Mouse (Mus musculus) erythroblast, embryonic 14.5 days (primary cell): ENCODE measurements around the gene Rab4b. TPM values are rescaled to one million over a fixed set of nuclear protein-coding genes. Genes with fewer than 3 reads are reported as not detected.

Source experiments
- H3K27me3 ChIP-seq: 2 replicates; pipeline ENCODE4 v1.6.1; 2012; ENCODE audit warnings: inconsistent platforms; ENCODE audit not compliant: control insufficient read depth
- H3K36me3 ChIP-seq: 2 replicates; pipeline ENCODE4 v1.6.1; 2012; ENCODE audit warnings: mild to moderate bottlenecking, inconsistent platforms; ENCODE audit not compliant: control insufficient read depth
- H3K4me1 ChIP-seq: 2 replicates; pipeline ENCODE4 v1.6.1; 2012; ENCODE audit warnings: inconsistent platforms; ENCODE audit not compliant: control insufficient read depth
- H3K4me3 ChIP-seq: replicated peaks from 2 replicates; pipeline ENCODE3; 2012; ENCODE audit warnings: moderate library complexity, mild to moderate bottlenecking, inconsistent platforms
- H3K9me3 ChIP-seq: 2 replicates; pipeline ENCODE4 v1.6.1; 2012; ENCODE audit warnings: low read length, inconsistent platforms, mixed read lengths; ENCODE audit not compliant: control insufficient read depth
- GATA1 ChIP-seq: IDR thresholded peaks from 2 replicates; pipeline ENCODE4 v1.6.1; 2012; ENCODE audit warnings: low read length, inconsistent platforms, mixed read lengths
- TAL1 ChIP-seq: IDR thresholded peaks from 3 replicates; pipeline ENCODE4 v1.6.1; 2012; ENCODE audit warnings: low read length, inconsistent platforms, mixed read lengths
- polyA plus RNA-seq: library from polyadenylated mRNA; stranded (reverse); fragments of >175 nt; gene quantifications from 2 replicates; pipeline ENCODE4 v1.2.3, GENCODE M21; 2012

Gene Rab4b
- polyA plus RNA-seq, 1 experiment, result 13.5 TPM

DNA sequence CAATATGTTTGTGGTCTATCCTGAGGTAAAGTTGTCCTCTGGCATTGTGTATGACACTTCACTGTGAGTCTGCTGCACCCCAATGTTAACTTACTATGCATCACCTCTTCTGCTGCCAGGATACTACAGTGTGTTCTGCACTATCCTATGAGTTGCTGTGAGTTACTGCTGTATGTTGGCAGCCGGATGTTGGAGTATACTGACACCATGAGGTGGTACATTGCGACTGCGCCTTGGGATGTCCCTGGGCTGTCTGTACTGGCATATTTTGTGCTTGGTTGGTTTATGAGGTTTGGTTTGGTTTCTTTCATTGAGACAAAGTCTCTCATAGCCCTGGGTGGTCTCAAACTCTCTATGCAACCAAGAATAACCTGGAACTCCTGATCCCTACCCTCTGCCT, 50.5 kb downstream of the Rab4b start:
- no peak for TF ChIP-seq TAL1
- TF ChIP-seq GATA1, result no peak

DNA sequence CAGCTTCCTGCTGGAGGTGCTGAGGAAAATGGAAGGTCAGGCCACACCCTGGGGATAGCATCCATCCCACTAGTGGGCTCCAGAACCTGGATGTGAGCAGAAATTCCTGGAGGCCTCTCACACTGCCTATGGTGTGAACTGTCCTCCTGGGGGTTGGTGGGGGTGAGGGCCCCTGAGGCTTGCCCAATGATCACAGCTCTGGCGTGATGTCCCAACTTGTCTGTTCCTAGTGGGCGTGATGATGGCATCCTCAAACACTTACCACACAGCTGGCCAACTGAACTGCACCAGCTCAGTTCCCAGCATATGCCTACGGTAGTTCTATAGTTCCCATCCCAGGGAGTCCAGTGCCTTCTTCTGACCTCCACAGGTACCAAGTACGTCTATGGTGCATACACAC, 53.7 kb downstream of the Rab4b start:
- TF ChIP-seq GATA1, result no peak
- no peaks in the 10 kb centered on the region for H3K27me3 ChIP-seq

More for the DNA sequence above, 50.5 kb downstream of the Rab4b start:
- Histone ChIP-seq H3K27me3 (no peaks in the 10 kb centered on the region), H3K4me1 (no peaks in the 10 kb centered on the region; the same call in 1 of the 2 replicates), H3K4me3 (no peak overlapping the region), H3K36me3 (no peaks in the 10 kb centered on the region), H3K9me3 (peaks cover 2% of the 10 kb centered on the region; the same call in 1 of the 2 replicates)

GRCm38 (mm10) chr7:27124305-27124832, 54.3 kb downstream of the Rab4b start:
- TF ChIP-seq TAL1, result no peak
- no peak for TF ChIP-seq GATA1
- H3K36me3 ChIP-seq, result no peaks in the 10 kb centered on the region
- no peaks in the 10 kb centered on the region for H3K27me3 ChIP-seq
- no peak overlapping the region for H3K4me3 ChIP-seq
- H3K9me3 ChIP-seq, result no peaks in the 10 kb centered on the region
- no peaks in the 10 kb centered on the region for H3K4me1 ChIP-seq

More for the DNA sequence above, 53.7 kb downstream of the Rab4b start:
- Histone ChIP-seq H3K9me3 (no peaks in the 10 kb centered on the region), H3K4me1 (no peaks in the 10 kb centered on the region), H3K36me3 (no peaks in the 10 kb centered on the region), H3K4me3 (no peak overlapping the region)

DNA sequence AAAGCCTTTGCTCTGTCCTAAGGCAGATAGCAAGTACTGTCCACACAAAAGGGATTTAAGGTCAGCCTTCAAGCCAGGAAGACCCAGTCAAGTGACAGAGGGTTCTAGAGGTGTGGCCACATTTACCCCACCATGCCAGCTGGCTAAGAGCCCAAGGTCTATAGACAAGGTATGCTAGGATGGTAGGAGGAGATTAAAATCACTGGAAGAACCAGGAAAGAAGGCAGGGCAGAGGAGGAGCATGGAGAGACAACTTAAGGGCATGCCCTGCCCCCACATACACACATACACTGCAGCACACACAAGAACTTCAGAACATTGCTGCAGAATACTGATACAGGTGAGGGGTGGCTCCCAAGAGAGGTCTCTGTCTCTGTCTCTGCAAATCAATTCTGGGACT, 59.0 kb downstream of the Rab4b start, which contains the start of gene Cyp2f2:
TSS of gene Cyp2f2 (plus strand) at position 234 of the 400 bp plus-strand sequence.
- H3K4me3 ChIP-seq, result no peak within 1 kb of the TSS
- no peak for TF ChIP-seq TAL1
- no peak for TF ChIP-seq GATA1

More for the DNA sequence above, 59.0 kb downstream of the Rab4b start, which contains the start of gene Cyp2f2:
- H3K36me3 ChIP-seq, result no peaks in the 10 kb centered on the region
- H3K4me1 ChIP-seq, result no peaks in the 10 kb centered on the region
- H3K27me3 ChIP-seq, result no peaks in the 10 kb centered on the region
- no peaks in the 10 kb centered on the region for H3K9me3 ChIP-seq

Other genes with a start within 250 kb of the Rab4b start
- gene Cyp2a22, start 239.5 kb downstream of the Rab4b start, polyA plus RNA-seq, result 0.02 TPM in 1 of 2 replicates, not detected in the other
- gene Cyp2a12, start 149.8 kb downstream of the Rab4b start, polyA plus RNA-seq, result not detected in 2 replicates
- not detected in 2 replicates for gene Cyp2f2, start 59.0 kb downstream of the Rab4b start, polyA plus RNA-seq
- gene Cyp2t4, start 25.2 kb downstream of the Rab4b start, polyA plus RNA-seq, result not detected in 2 replicates
- gene Egln2, start 12.1 kb downstream of the Rab4b start, polyA plus RNA-seq, result 4.2 and 5.2 TPM in 2 replicates
- gene Gm21983, start 2.2 kb upstream of the Rab4b start, polyA plus RNA-seq, result 0.07 TPM in 1 of 2 replicates, not detected in the other
- gene Mia, start 2.3 kb upstream of the Rab4b start, polyA plus RNA-seq, result not detected in 2 replicates
- 0.16 and 0.19 TPM in 2 replicates for gene BC024978, start 16.9 kb upstream of the Rab4b start, polyA plus RNA-seq
- 33.0 and 34.3 TPM in 2 replicates for gene Snrpa, start 17.4 kb upstream of the Rab4b start, polyA plus RNA-seq
- 0.12 TPM in 2 replicates for gene Itpkc, start 49.8 kb upstream of the Rab4b start, polyA plus RNA-seq
- 2.7 and 2.8 TPM in 2 replicates for gene Coq8b, start 54.1 kb upstream of the Rab4b start, polyA plus RNA-seq
- gene Numbl, start 79.5 kb upstream of the Rab4b start, polyA plus RNA-seq, result 0.09 and 0.19 TPM in 2 replicates
- gene Ltbp4, start 158.8 kb upstream of the Rab4b start, polyA plus RNA-seq, result 0.01 and 0.03 TPM in 2 replicates
- 13.0 and 15.9 TPM in 2 replicates for gene Shkbp1, start 177.1 kb upstream of the Rab4b start, polyA plus RNA-seq
- not detected in 2 replicates for gene Gm20479, start 178.5 kb upstream of the Rab4b start, polyA plus RNA-seq